Mouse (Mus musculus) embryonic fibroblast, embryonic 13.5 days (primary cell): ENCODE measurements at regions not wholly inside any gene's neighbourhood (a gene's known extent, or its start where the extent isn't known, plus 50 kb on each side); places are given as distances from the start of the nearest gene placed in this dataset.

Experiments used
- H3K27ac ChIP-seq: 2 replicates; pipeline ENCODE4 v1.5.1; 2012; ENCODE audit warnings: low read length, control low read depth, inconsistent platforms; ENCODE audit not compliant: insufficient read depth
- H3K4me1 ChIP-seq: 2 replicates; pipeline ENCODE4 v1.6.1; 2011; ENCODE audit warnings: low read length; ENCODE audit not compliant: control insufficient read depth, insufficient read depth
- H3K4me3 ChIP-seq: 2 replicates; pipeline ENCODE4 v1.5.1; 2011; ENCODE audit warnings: mild to moderate bottlenecking, control low read depth, low read length; ENCODE audit not compliant: insufficient read depth
- CTCF ChIP-seq: IDR thresholded peaks from 2 replicates; pipeline ENCODE4 v1.5.1; 2011; ENCODE audit warnings: mild to moderate bottlenecking, control low read depth, low read length, moderate library complexity, borderline replicate concordance; ENCODE audit not compliant: insufficient read depth
- POLR2A ChIP-seq: IDR thresholded peaks from 2 replicates; pipeline ENCODE4 v1.6.1; 2011; ENCODE audit warnings: low read depth, mild to moderate bottlenecking, control low read depth, low read length, moderate library complexity

GRCm38 (mm10) chr4:45683205-45683604 is 115.6 kb upstream of the Aldh1b1 start:
- TF ChIP-seq CTCF (no peak), POLR2A (no peak)
- Histone ChIP-seq H3K27ac (no peak overlapping the region), H3K4me3 (no peak overlapping the region), H3K4me1 (no peaks in the 10 kb centered on the region)

- TF ChIP-seq CTCF (no peak), POLR2A (no peak)
- H3K4me3 ChIP-seq, result no peak overlapping the region
- H3K27ac ChIP-seq, result no peak overlapping the region
These were observed 116.1 kb upstream of the Aldh1b1 start for GRCm38 (mm10) chr4:45682746-45683145.

GRCm38 (mm10) chr4:45676137-45676536 is 122.7 kb upstream of the Aldh1b1 start:
- Histone ChIP-seq H3K27ac (no peak overlapping the region), H3K4me3 (no peak overlapping the region), H3K4me1 (no peaks in the 10 kb centered on the region)
- no peak for TF ChIP-seq CTCF
- no peak for TF ChIP-seq POLR2A

More at GRCm38 (mm10) chr4:45682746-45683145, 116.1 kb upstream of the Aldh1b1 start:
- H3K4me1 ChIP-seq, result no peaks in the 10 kb centered on the region

- TF ChIP-seq CTCF (no peak), POLR2A (no peak)
These were observed 124.5 kb upstream of the Aldh1b1 start for GRCm38 (mm10) chr4:45674291-45674690.

GRCm38 (mm10) chr4:45673081-45673819 is 125.6 kb upstream of the Aldh1b1 start:
- no peaks in the 10 kb centered on the region for H3K4me1 ChIP-seq
- TF ChIP-seq CTCF, result no peak
- TF ChIP-seq POLR2A, result no peak
- H3K4me3 ChIP-seq, result no peak overlapping the region
- H3K27ac ChIP-seq, result no peak overlapping the region

More at GRCm38 (mm10) chr4:45674291-45674690, 124.5 kb upstream of the Aldh1b1 start:
- H3K4me3 ChIP-seq, result no peak overlapping the region
- H3K27ac ChIP-seq, result no peak overlapping the region
- no peaks in the 10 kb centered on the region for H3K4me1 ChIP-seq

DNA sequence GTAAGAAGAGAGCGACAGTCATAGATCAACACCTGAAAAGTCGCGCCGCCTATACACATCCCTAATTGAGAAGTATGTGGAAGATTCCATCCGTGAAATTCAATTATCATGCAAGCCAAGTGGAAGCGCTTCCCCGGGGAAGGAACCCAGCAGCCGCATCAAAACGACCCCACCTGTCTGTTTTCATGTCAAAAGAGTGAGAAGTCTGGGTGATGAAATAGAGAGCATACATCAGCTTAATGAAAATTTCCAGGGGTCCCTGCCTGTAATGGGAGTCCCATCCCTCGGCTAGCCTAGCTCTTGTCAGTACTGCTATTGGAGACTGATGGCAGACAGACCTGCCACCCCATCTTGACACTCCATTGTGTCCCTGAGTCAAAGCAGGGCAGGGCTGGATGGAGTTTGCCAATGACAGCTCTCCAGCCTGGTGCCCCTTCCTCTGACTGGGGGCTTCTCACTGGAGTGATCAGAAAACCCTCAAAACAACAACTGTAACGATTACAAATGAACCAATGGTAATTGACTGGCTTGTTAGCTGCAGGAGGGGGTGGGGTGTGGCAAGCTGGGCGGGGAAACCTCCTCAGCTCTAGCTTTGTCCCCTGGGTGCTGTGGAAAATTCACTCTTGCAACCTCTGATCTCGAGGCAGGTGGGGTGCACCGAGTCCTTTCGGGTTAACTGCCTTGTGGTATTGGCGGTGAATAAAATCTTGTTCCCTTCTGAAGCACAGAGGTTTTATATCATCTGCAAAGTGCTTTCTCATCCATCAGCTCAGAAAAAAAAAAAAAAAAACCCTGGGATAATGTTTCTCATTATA is 126.4 kb upstream of the Aldh1b1 start:
- H3K4me1 ChIP-seq, result no peaks in the 10 kb centered on the region
- H3K27ac ChIP-seq, result no peak overlapping the region
- no peak overlapping the region for H3K4me3 ChIP-seq
- TF ChIP-seq POLR2A (no peak), CTCF (no peak)

DNA sequence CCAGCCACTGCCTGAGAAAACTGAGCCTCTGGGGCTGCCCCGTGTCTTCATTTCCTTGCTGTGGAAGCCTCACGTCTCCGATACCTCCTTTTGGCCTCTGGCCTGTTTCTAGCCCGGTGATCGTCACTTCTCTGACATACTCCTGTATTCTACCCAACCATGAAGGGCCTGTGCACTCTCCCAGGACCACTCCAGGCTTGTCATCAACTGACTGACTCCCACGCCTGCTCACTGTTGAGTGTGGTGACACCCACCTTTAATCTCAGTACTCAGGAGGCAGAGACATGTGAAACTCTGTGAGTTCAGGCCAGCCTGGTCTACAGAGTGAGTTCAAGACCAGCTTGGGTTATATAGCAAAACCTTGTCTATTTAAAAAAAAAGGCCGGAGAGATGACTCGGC is 132.1 kb upstream of the Shb start:
- Histone ChIP-seq H3K27ac (no peak overlapping the region), H3K4me3 (no peak overlapping the region), H3K4me1 (no peaks in the 10 kb centered on the region)
- no peak for TF ChIP-seq CTCF
- TF ChIP-seq POLR2A, result no peak

DNA sequence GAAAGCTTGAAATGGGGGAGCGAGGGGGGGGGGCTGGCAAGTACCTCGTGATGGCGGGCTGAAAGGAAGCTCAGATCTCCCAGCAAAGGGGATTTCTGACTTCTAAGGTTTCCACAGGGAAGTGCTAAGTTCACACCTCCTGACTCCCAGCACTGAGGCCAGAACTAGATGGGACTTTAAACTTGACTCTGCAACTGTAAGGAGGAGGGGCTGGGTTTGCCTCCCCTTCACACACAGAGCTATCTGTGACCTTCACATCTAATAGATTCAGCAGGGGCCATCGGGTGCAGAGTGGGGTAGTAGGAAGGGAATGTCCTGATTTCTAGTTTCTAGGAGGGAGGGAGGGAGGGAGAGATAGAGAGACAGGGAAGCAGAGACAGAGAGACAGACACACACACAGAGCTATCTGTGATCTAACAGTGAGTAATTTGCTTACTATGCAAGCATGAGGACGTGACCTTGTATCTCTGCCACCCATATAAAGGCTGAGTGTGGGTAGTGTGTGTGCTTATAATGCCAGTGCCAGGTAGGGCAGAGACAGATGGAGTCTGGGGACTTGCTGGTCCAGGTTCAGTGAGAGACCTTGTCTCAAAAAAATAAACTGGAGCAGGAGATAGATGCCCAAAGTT is 125.2 kb upstream of the Shb start:
- TF ChIP-seq CTCF (no peak), POLR2A (no peak)
- Histone ChIP-seq H3K27ac (no peak overlapping the region), H3K4me1 (no peaks in the 10 kb centered on the region), H3K4me3 (no peak overlapping the region)

- no peak overlapping the region for H3K4me3 ChIP-seq
- H3K27ac ChIP-seq, result no peak overlapping the region
- H3K4me1 ChIP-seq, result no peaks in the 10 kb centered on the region
- TF ChIP-seq POLR2A (no peak), CTCF (no peak)
These were observed 123.5 kb upstream of the Shb start for GRCm38 (mm10) chr4:45655780-45656179.

DNA sequence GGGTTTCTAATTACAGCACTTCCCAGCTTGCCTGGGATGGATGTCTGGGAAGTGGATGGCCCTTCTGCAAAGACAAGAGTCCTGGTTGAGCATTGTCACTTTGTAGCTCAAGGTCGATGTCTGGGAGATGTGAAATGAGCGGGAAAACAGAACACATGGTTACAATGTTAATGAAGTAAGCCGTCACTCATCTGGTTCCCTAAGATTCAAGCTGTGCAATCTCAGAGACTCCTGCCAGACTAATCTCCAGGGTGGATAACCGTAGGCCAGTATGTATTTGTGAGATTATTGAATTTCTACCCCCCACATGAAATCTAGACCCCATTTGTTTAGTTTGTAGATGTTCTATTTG is 122.5 kb upstream of the Shb start:
- H3K27ac ChIP-seq, result no peak overlapping the region
- no peaks in the 10 kb centered on the region for H3K4me1 ChIP-seq
- no peak for TF ChIP-seq CTCF
- no peak for TF ChIP-seq POLR2A
- H3K4me3 ChIP-seq, result no peak overlapping the region
